Mouse (Mus musculus) colon, adult 2 months (tissue): ENCODE measurements around the gene Nkx6-2. TPM values are rescaled to one million over a fixed set of nuclear protein-coding genes. Genes with fewer than 3 reads are reported as not detected.

Source experiments
- polyA plus RNA-seq: library from polyadenylated mRNA; depleted of rRNA; stranded (reverse); fragments of >200 nt; gene quantifications from 2 replicates; pipeline ENCODE4 v1.2.3, GENCODE M21; 2012; rRNA removed

Gene Nkx6-2
- 0.19 TPM in 1 of 2 replicates, not detected in the other for polyA plus RNA-seq

DNA sequence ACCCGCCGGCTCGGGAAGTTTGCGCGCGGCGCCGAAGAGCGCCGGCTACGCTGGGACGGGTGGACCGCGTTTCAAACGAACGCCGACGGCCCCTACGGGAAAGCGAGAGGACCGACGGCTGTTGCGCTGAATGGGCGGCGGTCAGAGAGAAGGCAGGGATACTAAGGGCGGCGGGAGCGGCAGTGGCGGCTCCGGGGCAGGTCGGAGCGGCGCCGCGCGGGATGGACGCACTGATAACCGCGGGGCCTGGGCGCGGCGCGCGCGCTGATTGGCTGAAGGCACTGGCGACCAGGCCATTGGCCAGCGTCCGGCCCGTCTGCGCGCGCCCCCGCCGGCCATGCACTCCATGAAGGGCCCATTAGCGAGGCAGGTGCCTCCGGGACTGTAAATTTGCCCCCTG is at the start of gene Nkx6-2:
TSS of gene Nkx6-2 (minus strand) at position 203 of the 400 bp plus-strand sequence.

Other genes with a start within 250 kb of the Nkx6-2 start
- gene Inpp5a, start 193.7 kb downstream of the Nkx6-2 start, polyA plus RNA-seq, result 41.4 and 41.6 TPM in 2 replicates
- gene Cfap46, start 101.0 kb upstream of the Nkx6-2 start, polyA plus RNA-seq, result 0.10 and 0.12 TPM in 2 replicates